ENCODE assay signal across 33 mouse cellular contexts in the genomic region with DNA sequence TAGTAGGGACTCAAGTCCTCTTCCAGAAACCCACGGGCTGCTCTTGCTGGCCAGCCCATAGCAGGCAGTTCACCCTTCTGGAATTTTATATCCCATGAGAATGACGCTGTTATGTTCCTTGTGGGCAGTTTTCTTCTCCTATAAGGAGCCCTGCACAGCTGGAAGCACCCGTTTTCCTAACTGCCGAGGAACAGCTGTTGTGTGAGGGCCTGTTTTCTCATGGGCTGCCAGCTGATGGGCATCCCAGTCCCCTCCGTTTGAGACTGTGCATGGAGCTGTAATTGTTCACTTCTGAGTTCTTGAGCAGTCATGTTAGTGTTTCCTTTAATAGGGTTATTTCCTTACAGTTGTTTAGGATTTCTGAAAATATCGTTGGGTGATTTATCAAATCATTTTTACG. TPM values are rescaled to one million over a fixed set of nuclear protein-coding genes. Genes with fewer than 3 reads are reported as not detected.
"Had no signal": no experiment of that assay in that cellular context is flagged by ENCODE, and none has a peak within 500 bp of the region (broad histone marks: within the 10 kb centered on the region; RNA-seq: fewer than 3 reads in every experiment).

No protein-coding gene starts in this region.

- H3K9ac ChIP-seq: limb, embryonic 12.5 days; limb, embryonic 13.5 days; limb, embryonic 15.5 days; liver, embryonic 12.5 days; liver, embryonic 13.5 days; liver, embryonic 14.5 days; liver, embryonic 15.5 days; liver, postnatal 0 days; lung, embryonic 14.5 days; lung, embryonic 15.5 days; midbrain, embryonic 12.5 days; midbrain, embryonic 13.5 days; midbrain, embryonic 15.5 days; neural tube, embryonic 12.5 days; neural tube, embryonic 13.5 days had no signal

- H3K27ac ChIP-seq: limb, embryonic 10.5 days; limb, embryonic 12.5 days; limb, embryonic 13.5 days; limb, embryonic 15.5 days; liver, embryonic 12.5 days; liver, embryonic 13.5 days; liver, embryonic 14.5 days; liver, embryonic 15.5 days; lung, embryonic 15.5 days; macrophage; midbrain, embryonic 10.5 days; midbrain, embryonic 12.5 days; midbrain, embryonic 13.5 days; midbrain, embryonic 15.5 days; neural tube, embryonic 12.5 days; neural tube, embryonic 13.5 days had no signal

- ATAC-seq: liver, embryonic 12.5 days; liver, postnatal 0 days; lung, postnatal 0 days; midbrain, embryonic 13.5 days; midbrain, embryonic 15.5 days; midbrain, embryonic 16.5 days had no signal

- H3K4me2 ChIP-seq: limb, embryonic 12.5 days; limb, embryonic 13.5 days; limb, embryonic 15.5 days; liver, embryonic 11.5 days; liver, embryonic 12.5 days; liver, embryonic 13.5 days; liver, embryonic 15.5 days; lung, embryonic 14.5 days; lung, embryonic 15.5 days; midbrain, embryonic 11.5 days; midbrain, embryonic 12.5 days; midbrain, embryonic 13.5 days; midbrain, embryonic 15.5 days; neural tube, embryonic 12.5 days; neural tube, embryonic 13.5 days had no signal

- DNase-seq: left cerebral cortex, postnatal 4 days; liver; liver, embryonic 13.5 days; liver, postnatal 0 days; lung, adult 18-20 months; lung, adult 2 months; lung, embryonic 14.5 days; lung, postnatal 10 days; lung, postnatal 14 days; lung, postnatal 36 days; midbrain, embryonic 14.5 days had no signal

- H3K4me1 ChIP-seq: limb, embryonic 10.5 days; limb, embryonic 15.5 days; lung, embryonic 15.5 days; midbrain, embryonic 10.5 days; neural tube, embryonic 12.5 days had no signal

- H3K4me3 ChIP-seq: limb, embryonic 10.5 days; limb, embryonic 12.5 days; limb, embryonic 13.5 days; limb, embryonic 15.5 days; liver, embryonic 12.5 days; liver, embryonic 13.5 days; liver, embryonic 15.5 days; lung, embryonic 15.5 days; megakaryocyte, embryonic 14.5 days; midbrain, embryonic 10.5 days; midbrain, embryonic 12.5 days; midbrain, embryonic 13.5 days; midbrain, embryonic 15.5 days; neural tube, embryonic 12.5 days; neural tube, embryonic 13.5 days had no signal

- H3K9me3 ChIP-seq: limb, embryonic 10.5 days; limb, embryonic 12.5 days; limb, embryonic 13.5 days; limb, embryonic 15.5 days; liver, embryonic 12.5 days; liver, embryonic 13.5 days; liver, embryonic 15.5 days; lung, embryonic 15.5 days; megakaryocyte, embryonic 14.5 days; midbrain, embryonic 10.5 days; midbrain, embryonic 12.5 days; midbrain, embryonic 13.5 days; midbrain, embryonic 15.5 days; neural tube, embryonic 12.5 days; neural tube, embryonic 13.5 days had no signal

- H3K27me3 ChIP-seq: limb, embryonic 12.5 days; limb, embryonic 13.5 days; limb, embryonic 15.5 days; liver, embryonic 12.5 days; liver, embryonic 13.5 days; liver, embryonic 15.5 days; lung, embryonic 15.5 days; megakaryocyte, embryonic 14.5 days; midbrain, embryonic 12.5 days; midbrain, embryonic 13.5 days; midbrain, embryonic 15.5 days; neural tube, embryonic 12.5 days; neural tube, embryonic 13.5 days had no signal

RNA-seq across cellular contexts. Expression of a gene that starts 20.9 kb away (rescaled TPM):
- total RNA-seq: megakaryocyte-erythroid progenitor cell, adult 5-6 weeks had no signal
- polyA plus RNA-seq: liver, embryonic 11.5 days; lung, embryonic 14.5 days; midbrain, embryonic 11.5 days; midbrain, embryonic 13.5 days; midbrain, embryonic 14.5 days; neural tube, embryonic 11.5 days had no signal
